Comparison of ENCODE assay signal across 7 mouse cellular contexts in genomic region chr14:121797457-121798410, GRCm38 (mm10). TPM values are rescaled to one million over a fixed set of nuclear protein-coding genes. Genes with fewer than 3 reads are reported as not detected.
A peak's percentile ranks its signal among the peaks of the same experiment; 100 is the strongest.
DNase-seq lines count a peak whose midpoint lies in the region; ATAC-seq lines count a peak whose summit lies in the region.

TSS of gene Dock9 (minus strand) at chr14:121797837.

- H3K9ac ChIP-seq in embryonic facial prominence, embryonic 12.5 days: peak within 1 kb of the TSS; percentile 60
- peak within 1 kb of the TSS; percentile 57 for H3K9ac ChIP-seq in limb, embryonic 11.5 days (ENCODE audit: low read length)
- H3K9ac ChIP-seq in midbrain, embryonic 14.5 days (replicated peaks; ENCODE audit: low read length): peak within 1 kb of the TSS; percentile 62

- ATAC-seq in embryonic facial prominence, embryonic 12.5 days (ENCODE audit: insufficient number of reproducible peaks, insufficient read depth, low FRiP score, low TSS enrichment): peak; percentile 83
- peak; percentile 86 for ATAC-seq in limb, embryonic 11.5 days (ENCODE audit: insufficient number of reproducible peaks, low FRiP score, low TSS enrichment, low read depth)
- ATAC-seq in midbrain, embryonic 14.5 days (ENCODE audit: low FRiP score, low TSS enrichment): peak; percentile 86

- peak within 1 kb of the TSS; percentile 74 for H3K27ac ChIP-seq in embryonic facial prominence, embryonic 12.5 days
- H3K27ac ChIP-seq in limb, embryonic 11.5 days (replicated peaks; ENCODE audit: low read depth, low read length): peak within 1 kb of the TSS; percentile 55
- H3K27ac ChIP-seq in midbrain, embryonic 14.5 days (replicated peaks; ENCODE audit: low read depth, low read length): peak within 1 kb of the TSS; percentile 85

- under 1% methylated on average over 101 of the region's 106 CpGs for WGBS in embryonic facial prominence, embryonic 12.5 days
- under 1% methylated on average over 76 of the region's 106 CpGs for WGBS in limb, embryonic 11.5 days
- under 1% methylated on average over 102 of the region's 106 CpGs for WGBS in midbrain, embryonic 14.5 days

- peaks cover 25% of the 10 kb centered on the region for H3K27me3 ChIP-seq in embryonic facial prominence, embryonic 12.5 days
- H3K27me3 ChIP-seq in limb, embryonic 11.5 days (ENCODE audit: control insufficient read depth, insufficient read depth, low read length): peaks cover 16% of the 10 kb centered on the region
- H3K27me3 ChIP-seq in midbrain, embryonic 14.5 days (ENCODE audit: control insufficient read depth, insufficient read depth, low read length): peaks cover 18% of the 10 kb centered on the region

- peak within 1 kb of the TSS; percentile 93 for H3K4me2 ChIP-seq in embryonic facial prominence, embryonic 12.5 days (replicated peaks)
- H3K4me2 ChIP-seq in limb, embryonic 11.5 days (ENCODE audit: low read depth, severe bottlenecking): peak within 1 kb of the TSS; percentile 95
- peak within 1 kb of the TSS; percentile 94 for H3K4me2 ChIP-seq in midbrain, embryonic 14.5 days (ENCODE audit: low read length)

- peak; percentile 91 for DNase-seq in adrenal gland, postnatal 25 days
- DNase-seq in heart, adult 11 months: peak; percentile 99
- peak; percentile 94 for DNase-seq in kidney, adult 18-20 months
- peak; percentile 96 for DNase-seq in limb, embryonic 11.5 days (ENCODE audit: low spot score)
- DNase-seq in midbrain, embryonic 14.5 days: peak; percentile 85
- DNase-seq in spleen, adult 18-20 months: peak; percentile 87 to 88

- H3K9me3 ChIP-seq in embryonic facial prominence, embryonic 12.5 days: no peaks in the 10 kb centered on the region
- no peaks in the 10 kb centered on the region for H3K9me3 ChIP-seq in limb, embryonic 11.5 days (ENCODE audit: control insufficient read depth, low read length)
- H3K9me3 ChIP-seq in midbrain, embryonic 14.5 days (ENCODE audit: control insufficient read depth, low read length): no peaks in the 10 kb centered on the region

- H3K4me3 ChIP-seq in embryonic facial prominence, embryonic 12.5 days: peak within 1 kb of the TSS; percentile 71
- H3K4me3 ChIP-seq in limb, embryonic 11.5 days (ENCODE audit: low read depth, low read length): peak within 1 kb of the TSS; percentile 53
- H3K4me3 ChIP-seq in midbrain, embryonic 14.5 days (replicated peaks; ENCODE audit: low read depth, low read length): peak within 1 kb of the TSS; percentile 71

- peaks cover 8% of the 10 kb centered on the region; the same call in 1 of the 2 replicates for H3K4me1 ChIP-seq in embryonic facial prominence, embryonic 12.5 days
- peaks cover 3% of the 10 kb centered on the region; the same call in 1 of the 2 replicates for H3K4me1 ChIP-seq in limb, embryonic 11.5 days (ENCODE audit: control insufficient read depth, insufficient read depth, low read length)
- no peaks in the 10 kb centered on the region for H3K4me1 ChIP-seq in midbrain, embryonic 14.5 days (ENCODE audit: control insufficient read depth, insufficient read depth, low read length)

- H3K36me3 ChIP-seq in embryonic facial prominence, embryonic 12.5 days: no peaks in the 10 kb centered on the region
- no peaks in the 10 kb centered on the region; the same call in 1 of the 2 replicates for H3K36me3 ChIP-seq in limb, embryonic 11.5 days (ENCODE audit: control insufficient read depth, insufficient read depth, low read length)
- no peaks in the 10 kb centered on the region for H3K36me3 ChIP-seq in midbrain, embryonic 14.5 days (ENCODE audit: control insufficient read depth, insufficient read depth, low read length)

RNA-seq across cellular contexts. Expression of gene Dock9, which starts in this region (rescaled TPM):
- 23.1 and 28.8 TPM in 2 replicates for total RNA-seq in adrenal gland, postnatal 25 days (2021)
- 5.6 and 5.8 TPM in 2 replicates for polyA plus RNA-seq in embryonic facial prominence, embryonic 12.5 days (2016; fragmentation: Nextera tagmentation; extraction: Ambion mirVana)
- 5.8 and 6.5 TPM in 2 replicates for polyA plus RNA-seq in limb, embryonic 11.5 days (2014; fragmentation: Nextera tagmentation; extraction: Ambion mirVana)
- 11.2 and 11.3 TPM in 2 replicates for polyA plus RNA-seq in midbrain, embryonic 14.5 days (2014; fragmentation: Nextera tagmentation; extraction: Ambion mirVana)

Comparison
In these comparisons a context has a peak if more than half of its experiments do, and no peak if none do; other contexts are left out.
1. Peak in every context shown above with its lines: DNase-seq, ATAC-seq, H3K4me3 ChIP-seq and H3K27ac ChIP-seq.